Mouse (Mus musculus) lung, embryonic 14.5 days (tissue): ENCODE data around the gene Cpa2. TPM values are rescaled to one million over a fixed set of nuclear protein-coding genes. Genes with fewer than 3 reads are reported as not detected.

Experiments
- ATAC-seq: fragments of 200-750 bp; cut with Nextera tagmentation; 2 replicates; pipeline ENCODE4 v1.8.0; 2017; ENCODE audit warnings: mild to moderate bottlenecking, moderate TSS enrichment, moderate library complexity; ENCODE audit not compliant: insufficient read depth
- DNase-seq: peaks from one replicate; pipeline ENCODE4 v3.0.0-alpha.2; 2015
- H3K27ac ChIP-seq: fragments of 300-500 bp; sonication (generic); 2 replicates; pipeline ENCODE4 v1.5.1; 2014; ENCODE audit warnings: low read depth, mild to moderate bottlenecking, moderate library complexity
- H3K27me3 ChIP-seq: fragments of 300-500 bp; sonication (generic); 2 replicates; pipeline ENCODE4 v1.6.1; 2014; ENCODE audit warnings: low read length, control low read depth; ENCODE audit not compliant: insufficient read depth
- H3K36me3 ChIP-seq: fragments of 300-500 bp; sonication (generic); 2 replicates; pipeline ENCODE4 v1.6.1; 2014; ENCODE audit warnings: control low read depth; ENCODE audit not compliant: insufficient read depth
- H3K4me1 ChIP-seq: fragments of 300-500 bp; sonication (generic); 2 replicates; pipeline ENCODE4 v1.6.1; 2014; ENCODE audit warnings: antibody characterized with exemption, control low read depth; ENCODE audit not compliant: insufficient read depth
- H3K4me2 ChIP-seq: fragments of 300-500 bp; sonication (generic); 2 replicates; pipeline ENCODE4 v1.6.1; 2014; ENCODE audit warnings: mild to moderate bottlenecking
- H3K4me3 ChIP-seq: fragments of 300-500 bp; sonication (generic); 2 replicates; pipeline ENCODE4 v1.5.1; 2014; ENCODE audit warnings: low read depth, low read length
- H3K9ac ChIP-seq: fragments of 300-500 bp; sonication (generic); 2 replicates; pipeline ENCODE4 v1.6.1; 2014
- H3K9me3 ChIP-seq: fragments of 300-500 bp; sonication (generic); 2 replicates; pipeline ENCODE4 v1.6.1; 2016; ENCODE audit warnings: low read depth, low read length, control low read depth
- CTCF ChIP-seq: IDR thresholded peaks from 2 replicates; pipeline ENCODE4 v1.5.1; 2016; ENCODE audit warnings: antibody characterized with exemption, low read depth
- WGBS: fragments of 180-500 bp; shearing (Covaris S2); extraction: QIAGEN DNeasy Blood & Tissue Kit; methylation state at CpG from one replicate; pipeline ENCODE4 v1.1.7; 2014; 5-methylcytosine and 5-hydroxymethylcytosine counted together
- polyA plus RNA-seq: library from polyadenylated mRNA; unstranded; fragments of >200 nt; fragmentation: Nextera tagmentation; extraction: Ambion mirVana; gene quantifications from 2 replicates; pipeline ENCODE4 v1.2.1, GENCODE M21; 2014

Gene Cpa2
- polyA plus RNA-seq, 1 experiment from 2014 or later: 7.2 TPM

DNA sequence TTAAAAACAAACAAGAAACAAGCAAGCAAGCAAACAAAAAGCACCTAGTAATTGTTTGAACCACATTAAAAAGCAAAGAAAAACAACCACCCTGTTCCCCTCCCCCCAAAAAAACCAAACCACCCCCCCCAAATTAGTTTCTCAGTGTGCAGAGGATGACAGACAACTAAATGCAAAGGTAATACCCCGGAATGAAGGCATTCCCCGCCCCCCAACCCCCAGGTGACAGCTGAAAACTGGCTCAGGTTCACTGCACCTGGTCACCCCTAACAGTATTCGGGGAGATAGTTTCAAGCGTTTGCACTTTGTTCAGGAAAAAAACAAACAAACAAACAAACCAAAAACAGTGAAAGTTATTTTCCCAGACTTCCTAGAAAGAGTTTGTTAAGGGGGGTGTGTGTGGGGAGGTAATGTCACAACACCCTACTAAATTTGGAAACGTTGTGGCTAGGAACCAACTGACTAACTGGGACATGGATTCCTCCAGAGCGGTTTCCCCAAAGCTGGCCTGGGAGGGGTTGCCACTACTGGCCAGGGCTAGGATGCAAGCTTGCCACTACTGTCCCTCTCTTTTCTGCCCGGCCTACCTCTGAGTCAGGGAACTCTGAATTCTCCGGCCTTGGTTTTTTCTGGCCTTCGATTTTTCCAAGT, 6.4 kb downstream of the Cpa2 start:
- ATAC-seq (no peak), DNase-seq (peak; percentile 51)
- Histone ChIP-seq H3K36me3 (no peaks in the 10 kb centered on the region), H3K27ac (peak overlapping the region; percentile 94; the same call in 1 of the 2 replicates), H3K9ac (no peak overlapping the region), H3K4me3 (peak overlapping the region; percentile 21; the same call in 1 of the 2 replicates), H3K4me2 (peak overlapping the region; percentile 62), H3K9me3 (no peaks in the 10 kb centered on the region), H3K4me1 (peaks cover 34% of the 10 kb centered on the region), H3K27me3 (no peaks in the 10 kb centered on the region)
- 30% methylated on average over 9 of the region's 9 CpGs for WGBS
- TF ChIP-seq CTCF: no peak

DNA sequence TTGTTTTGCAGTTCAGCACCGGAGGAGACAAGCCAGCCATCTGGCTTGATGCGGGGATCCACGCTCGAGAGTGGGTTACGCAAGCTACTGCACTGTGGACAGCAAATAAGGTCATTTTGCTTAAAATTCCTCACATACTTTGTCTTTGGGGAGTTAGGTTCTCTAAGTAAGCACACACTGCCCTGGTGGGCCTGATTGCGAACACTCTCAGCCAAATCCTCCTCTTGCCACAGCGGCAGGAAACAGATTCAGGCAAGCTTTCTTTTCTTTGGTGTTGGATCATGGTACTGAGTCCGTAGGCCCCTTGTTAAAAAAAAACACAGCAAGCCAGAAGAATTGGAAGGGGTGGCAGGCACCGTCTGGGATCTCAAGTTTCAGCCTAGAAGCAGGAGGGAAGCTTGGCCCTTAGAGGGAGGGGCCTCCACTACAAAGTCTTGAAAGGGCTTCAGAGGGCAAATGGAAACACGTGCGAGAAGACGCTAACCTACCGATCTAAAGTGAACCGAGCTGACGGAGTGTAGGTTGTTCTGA, 7.9 kb downstream of the Cpa2 start:
- H3K36me3 ChIP-seq: no peaks in the 10 kb centered on the region
- peaks cover 26% of the 10 kb centered on the region for H3K4me1 ChIP-seq
- H3K9ac ChIP-seq: no peak overlapping the region
- H3K4me2 ChIP-seq: peak overlapping the region; percentile 19; the same call in 1 of the 2 replicates
- 9% methylated on average over 15 of the region's 15 CpGs for WGBS
- ATAC-seq (peak; percentile 29; the same call in 1 of the 2 replicates), DNase-seq (peak; percentile 72)
- no peaks in the 10 kb centered on the region for H3K27me3 ChIP-seq
- H3K4me3 ChIP-seq: no peak overlapping the region
- H3K27ac ChIP-seq: peak overlapping the region; percentile 77
- TF ChIP-seq CTCF: no peak
- H3K9me3 ChIP-seq: no peaks in the 10 kb centered on the region

DNA sequence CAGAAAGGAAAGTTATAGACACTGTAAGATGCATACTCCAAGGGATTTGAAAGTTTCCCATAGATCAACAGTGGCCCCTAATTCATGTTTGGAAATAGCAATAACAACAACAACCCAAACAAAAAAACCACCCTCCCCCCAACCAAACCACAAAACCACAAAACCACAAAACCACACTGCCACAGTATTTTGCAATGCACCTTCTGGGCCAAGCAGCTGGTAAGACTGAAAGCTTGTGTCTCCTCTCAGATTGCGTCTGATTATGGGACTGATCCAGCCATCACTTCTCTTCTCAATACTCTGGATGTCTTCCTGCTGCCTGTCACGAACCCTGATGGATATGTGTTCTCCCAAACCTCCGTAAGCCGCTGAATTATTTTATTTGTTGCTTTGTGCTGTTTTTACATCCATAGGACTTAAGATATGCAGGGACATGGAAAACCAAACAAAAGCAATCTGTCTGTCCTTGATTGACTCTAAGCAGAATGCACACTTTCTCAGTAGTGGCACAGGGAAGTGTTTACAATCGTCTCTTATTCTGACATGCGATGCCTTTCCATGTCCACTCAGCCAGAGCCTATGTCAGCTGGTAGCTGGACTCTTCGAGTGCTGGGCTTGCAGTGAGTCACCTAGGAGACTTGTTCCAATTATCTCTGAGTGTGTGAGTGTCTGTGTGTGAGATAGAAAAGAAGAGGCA, 9.3 kb downstream of the Cpa2 start:
- no peak for TF ChIP-seq CTCF
- Histone ChIP-seq H3K27ac (no peak overlapping the region), H3K4me2 (no peak overlapping the region), H3K27me3 (no peaks in the 10 kb centered on the region), H3K4me3 (no peak overlapping the region), H3K9me3 (no peaks in the 10 kb centered on the region), H3K4me1 (peaks cover 26% of the 10 kb centered on the region), H3K36me3 (no peaks in the 10 kb centered on the region), H3K9ac (no peak overlapping the region)
- ATAC-seq (no peak), DNase-seq (no peak)
- 73% methylated on average over 7 of the region's 7 CpGs for WGBS

- no peak overlapping the region for H3K4me2 ChIP-seq
- no peaks in the 10 kb centered on the region for H3K9me3 ChIP-seq
- no peaks in the 10 kb centered on the region for H3K27me3 ChIP-seq
- ATAC-seq: no peak
- H3K4me3 ChIP-seq: no peak overlapping the region
- H3K4me1 ChIP-seq: peaks cover 26% of the 10 kb centered on the region
- H3K27ac ChIP-seq: no peak overlapping the region
- no peak overlapping the region for H3K9ac ChIP-seq
- DNase-seq: no peak
- no peak for TF ChIP-seq CTCF
- H3K36me3 ChIP-seq: no peaks in the 10 kb centered on the region
Observed at GRCm38 (mm10) chr6:30551193-30551515, 9.8 kb downstream of the Cpa2 start.

- peak overlapping the region; percentile 44 for H3K4me2 ChIP-seq
- WGBS: 33% methylated on average over 23 of the region's 23 CpGs
- DNase-seq (peak; percentile 89), ATAC-seq (no peak)
- peak overlapping the region; percentile 37; the same call in 1 of the 2 replicates for H3K9ac ChIP-seq
- no peak for TF ChIP-seq CTCF
- H3K9me3 ChIP-seq: no peaks in the 10 kb centered on the region
- no peaks in the 10 kb centered on the region for H3K36me3 ChIP-seq
- no peak overlapping the region for H3K4me3 ChIP-seq
- no peaks in the 10 kb centered on the region for H3K27me3 ChIP-seq
- peak overlapping the region; percentile 21; the same call in 1 of the 2 replicates for H3K27ac ChIP-seq
- peaks cover 21% of the 10 kb centered on the region for H3K4me1 ChIP-seq
Observed at GRCm38 (mm10) chr6:30551644-30552580, 10.5 kb downstream of the Cpa2 start.

GRCm38 (mm10) chr6:30552628-30553027, 11.2 kb downstream of the Cpa2 start:
- no peak overlapping the region for H3K9ac ChIP-seq
- no peak for DNase-seq
- H3K27ac ChIP-seq: peak overlapping the region; percentile 21; the same call in 1 of the 2 replicates
- H3K4me2 ChIP-seq: no peak overlapping the region
- TF ChIP-seq CTCF: no peak
- no peaks in the 10 kb centered on the region for H3K36me3 ChIP-seq
- 51% methylated on average over 6 of the region's 6 CpGs for WGBS
- no peak for ATAC-seq
- no peaks in the 10 kb centered on the region for H3K27me3 ChIP-seq
- peaks cover 18% of the 10 kb centered on the region for H3K4me1 ChIP-seq
- no peaks in the 10 kb centered on the region for H3K9me3 ChIP-seq
- no peak overlapping the region for H3K4me3 ChIP-seq
